Mouse (Mus musculus) ovary, adult 10 weeks (tissue): ENCODE results near the gene Rnf212b. TPM values are rescaled to one million over a fixed set of nuclear protein-coding genes. Genes with fewer than 3 reads are reported as not detected.

ENCODE experiments used
- polyA plus RNA-seq: library from polyadenylated mRNA; stranded (reverse); fragments of 350-450 nt; fragmentation: Illumina TruSeq; extraction: RNeasy Lipid Tissue Mini Kit (QIAGEN cat#74804); gene quantifications from one replicate; pipeline ENCODE4 v1.2.3, GENCODE M21; 2014

Rnf212b gene
- polyA plus RNA-seq: not detected

DNA sequence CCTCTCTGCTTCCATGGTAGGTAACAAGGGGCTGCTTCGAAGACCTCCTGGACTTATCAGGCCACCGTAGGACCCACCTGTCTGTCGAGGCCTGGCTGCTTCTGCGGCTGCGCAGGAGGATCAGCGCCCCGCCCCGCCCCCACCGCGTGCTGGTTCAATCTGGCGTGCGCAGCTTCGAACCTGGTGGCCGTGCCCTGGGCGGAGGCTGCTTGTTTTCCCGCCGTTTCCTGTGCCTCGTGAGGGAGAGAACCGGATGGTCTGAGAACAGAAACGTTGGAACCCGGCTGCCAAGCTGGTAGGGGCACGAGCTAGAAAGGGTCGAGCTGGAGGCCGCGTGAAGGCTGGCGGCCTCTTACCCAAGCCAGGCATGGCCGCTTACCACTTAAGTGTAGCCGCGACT, at the start of gene Rnf212b:
Gene Rnf212b, plus strand, starts transcription at position 151 of the 400 bp plus-strand sequence.

DNA sequence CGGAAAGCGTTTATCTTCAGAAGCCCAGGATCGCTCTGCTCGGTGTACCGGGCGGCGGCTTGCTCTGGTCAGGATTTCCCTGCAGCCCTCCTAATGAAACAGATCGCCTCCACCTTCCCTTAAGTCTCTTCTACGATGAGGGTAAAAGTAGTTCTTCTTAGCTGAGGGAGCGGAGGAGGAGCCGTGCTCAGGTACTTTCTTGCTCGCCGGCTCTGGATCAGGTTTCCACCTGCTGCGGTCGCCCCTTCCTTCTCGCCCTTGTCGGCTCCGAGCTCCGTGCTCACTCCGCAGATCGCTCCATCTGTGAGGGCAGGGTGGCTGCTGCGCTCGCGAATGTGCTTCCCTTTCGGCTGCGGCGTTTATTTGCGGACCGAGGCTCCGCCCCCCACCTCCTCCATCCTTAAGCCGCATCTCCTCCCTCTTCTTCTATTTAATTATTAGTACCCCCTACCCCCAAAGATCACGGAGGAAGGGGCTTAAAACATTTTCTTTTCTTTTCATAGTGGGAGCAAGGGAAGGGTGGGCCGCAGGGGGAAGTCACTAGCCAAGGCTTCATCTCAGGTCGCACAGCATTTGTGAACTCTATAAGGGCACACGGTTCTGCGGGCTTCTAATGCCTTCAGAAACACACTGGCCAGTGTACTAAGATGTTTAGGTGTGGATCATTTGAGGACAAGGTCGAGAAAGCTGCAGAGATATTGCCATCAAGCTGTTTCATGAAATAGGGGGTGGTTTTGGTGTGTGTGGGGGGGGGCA, 32.2 kb upstream of the Rnf212b start, which contains the start of gene Slc7a8:
Gene Slc7a8, minus strand, starts transcription at position 337 of the 756 bp plus-strand sequence.

DNA sequence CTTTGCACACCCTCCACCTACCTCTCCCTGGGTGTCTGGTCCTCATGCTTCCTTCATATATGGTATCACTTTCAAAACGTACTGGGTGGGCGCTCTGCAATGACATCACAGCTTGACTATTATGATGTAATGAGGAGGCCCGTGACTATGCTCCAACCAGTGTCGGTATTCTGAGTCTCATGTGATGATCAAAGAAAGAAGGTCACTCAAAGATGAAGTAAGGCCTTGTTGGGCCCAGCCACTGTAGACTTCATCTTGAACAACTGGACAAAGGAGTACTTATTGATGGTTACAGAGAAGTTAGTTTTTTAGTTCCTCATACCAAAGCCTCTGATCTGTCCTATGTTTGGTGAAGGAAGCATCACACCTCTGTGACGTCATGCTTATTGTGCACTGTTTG, 56.9 kb downstream of the Rnf212b start, which contains the start of gene Homez:
Gene Homez, minus strand, starts transcription at position 101 of the 400 bp plus-strand sequence.

DNA sequence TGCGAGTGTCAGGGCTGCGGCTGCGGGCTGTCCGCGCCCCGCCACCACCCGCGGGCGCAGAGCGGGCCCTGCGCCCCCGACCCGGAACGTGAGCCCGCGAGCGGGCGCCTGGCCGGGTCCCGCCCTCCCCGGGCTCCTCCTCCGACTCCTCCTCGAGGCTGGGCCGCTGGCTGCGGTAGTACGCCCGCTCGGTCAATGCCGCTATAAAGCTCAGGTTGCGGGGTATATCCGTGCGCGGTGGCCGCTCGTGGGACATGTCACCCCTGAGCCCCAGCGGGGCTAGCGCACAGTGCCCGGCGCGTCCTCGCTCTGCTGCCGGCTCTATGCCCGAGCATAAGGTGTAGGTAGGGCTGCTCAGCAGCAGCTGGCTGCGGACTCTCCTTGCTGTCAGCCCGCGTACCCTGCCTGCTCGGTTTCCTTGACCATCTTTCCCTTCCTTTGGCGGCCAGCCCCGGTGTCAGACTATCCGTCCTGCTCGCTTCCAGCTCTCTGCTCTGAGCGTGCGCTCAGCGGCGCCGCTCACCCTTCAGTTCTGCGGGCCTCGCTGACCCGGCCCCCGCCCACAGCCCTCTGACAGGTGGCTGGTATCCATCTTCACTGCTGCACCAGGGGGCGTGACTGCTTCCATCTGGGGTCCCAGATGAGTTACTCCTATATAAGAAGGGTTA, 63.2 kb downstream of the Rnf212b start, which contains the start of gene Ppp1r3e:
Gene Ppp1r3e, minus strand, starts transcription at position 503 of the 668 bp plus-strand sequence.

GRCm38 (mm10) chr14:54883154-54884021, 69.4 kb downstream of the Rnf212b start, which contains the start of the genes Bcl2l2 and Gm20521:
Gene Bcl2l2 (plus strand): TSS chr14:54883377.
Gene Gm20521 (plus strand): TSS chr14:54883441.

DNA sequence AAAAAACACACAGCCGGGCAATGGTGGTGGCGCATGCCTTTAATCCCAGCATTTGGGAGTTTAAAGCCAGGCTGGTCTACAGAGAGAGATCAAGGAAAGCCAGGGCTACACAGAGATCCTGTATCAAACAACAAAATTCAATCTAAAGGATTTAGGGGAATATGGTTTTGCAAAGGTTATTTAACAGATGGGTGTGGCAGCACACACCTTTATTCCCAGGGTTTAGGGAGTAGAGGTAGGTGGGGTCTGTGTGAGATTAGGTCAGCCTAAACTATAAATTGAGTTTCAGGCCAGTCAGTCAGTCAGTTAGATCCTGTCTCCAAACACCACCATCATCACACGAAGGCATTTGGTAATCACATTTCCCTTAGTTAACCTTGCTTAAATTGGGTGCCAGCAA, 78.3 kb downstream of the Rnf212b start, which contains the start of gene Pabpn1:
Gene Pabpn1, plus strand, starts transcription at position 301 of the 400 bp plus-strand sequence.

Other genes starting within 250 kb of the Rnf212b start
- 10.9 TPM for gene Ajuba, start 236.6 kb upstream of the Rnf212b start, polyA plus RNA-seq
- 2.5 TPM for gene 4931414P19Rik, start 208.1 kb upstream of the Rnf212b start, polyA plus RNA-seq
- 1.7 TPM for gene Psmb5, start 196.1 kb upstream of the Rnf212b start, polyA plus RNA-seq
- not detected for gene Psmb11, start 192.7 kb upstream of the Rnf212b start, polyA plus RNA-seq
- gene Gm17606, start 173.2 kb upstream of the Rnf212b start, polyA plus RNA-seq: not detected
- gene Cdh24, start 172.8 kb upstream of the Rnf212b start, polyA plus RNA-seq: 0.11 TPM
- gene 1700123O20Rik, start 127.9 kb upstream of the Rnf212b start, polyA plus RNA-seq: 20.2 TPM
- gene Acin1, start 127.2 kb upstream of the Rnf212b start, polyA plus RNA-seq: 155 TPM
- gene Gm29776, start 115.3 kb upstream of the Rnf212b start, polyA plus RNA-seq: not detected
- gene Cebpe, start 102.0 kb upstream of the Rnf212b start, polyA plus RNA-seq: not detected
- gene Slc7a8, start 32.2 kb upstream of the Rnf212b start, polyA plus RNA-seq: 30.6 TPM
- 13.4 TPM for gene Homez, start 56.8 kb downstream of the Rnf212b start, polyA plus RNA-seq
- gene Ppp1r3e, start 63.4 kb downstream of the Rnf212b start, polyA plus RNA-seq: 8.2 TPM
- gene Bcl2l2, start 69.2 kb downstream of the Rnf212b start, polyA plus RNA-seq: 9.4 TPM
- not detected for gene Gm20521, start 69.3 kb downstream of the Rnf212b start, polyA plus RNA-seq
- gene Pabpn1, start 78.4 kb downstream of the Rnf212b start, polyA plus RNA-seq: 45.3 TPM
- 0.88 TPM for gene Slc22a17, start 99.0 kb downstream of the Rnf212b start, polyA plus RNA-seq
- gene Efs, start 112.0 kb downstream of the Rnf212b start, polyA plus RNA-seq: 0.63 TPM
- not detected for gene Il25, start 118.6 kb downstream of the Rnf212b start, polyA plus RNA-seq
- gene Cmtm5, start 122.1 kb downstream of the Rnf212b start, polyA plus RNA-seq: not detected
- gene Myh6, start 152.8 kb downstream of the Rnf212b start, polyA plus RNA-seq: not detected
- gene Gm17428, start 162.8 kb downstream of the Rnf212b start, polyA plus RNA-seq: not detected
- gene Myh7, start 180.5 kb downstream of the Rnf212b start, polyA plus RNA-seq: not detected
- gene Ngdn, start 201.3 kb downstream of the Rnf212b start, polyA plus RNA-seq: 5.4 TPM